Mouse (Mus musculus) brown adipose tissue, adult 24 weeks (tissue): ENCODE measurements around the gene Zfp451. TPM values are rescaled to one million over a fixed set of nuclear protein-coding genes. Genes with fewer than 3 reads are reported as not detected.
"Not testable (repeated sequence)": the region's sequence is repeated elsewhere in the genome, so short reads cannot be mapped to it uniquely, and the experiment has no call there.

Experiments
- H3K27ac ChIP-seq: fragments of 200-500 bp; replicated peaks from 2 replicates; pipeline ENCODE4 v1.5.1; 2012; ENCODE audit warnings: low read depth, mild to moderate bottlenecking, low read length
- H3K4me1 ChIP-seq: fragments of 200-500 bp; 2 replicates; pipeline ENCODE4 v1.6.1; 2012; ENCODE audit warnings: low read length, mixed read lengths; ENCODE audit not compliant: control insufficient read depth, insufficient read depth, insufficient read length
- H3K4me3 ChIP-seq: fragments of 200-500 bp; 2 replicates; pipeline ENCODE4 v1.5.1; 2012; ENCODE audit warnings: low read depth, mild to moderate bottlenecking, low read length, moderate library complexity; ENCODE audit not compliant: insufficient read depth
- polyA plus RNA-seq: library from polyadenylated mRNA; stranded (reverse); fragments of >200 nt; gene quantifications from 2 replicates; pipeline ENCODE4 v1.2.4, GENCODE M21; 2012; ENCODE audit not compliant: missing spikeins, insufficient read depth, insufficient read length

The Zfp451 gene
- polyA plus RNA-seq, 1 experiment: 10.5 TPM

GRCm38 (mm10) chr1:33745901-33746300, 68.5 kb downstream of the Zfp451 start:
- no peaks in the 10 kb centered on the region for H3K4me1 ChIP-seq
- no peak overlapping the region for H3K27ac ChIP-seq
- H3K4me3 ChIP-seq: no peak overlapping the region

- not testable (repeated sequence) for H3K27ac ChIP-seq, H3K4me1 ChIP-seq, H3K4me3 ChIP-seq
Observed at GRCm38 (mm10) chr1:33744815-33745214, 69.6 kb downstream of the Zfp451 start.

DNA sequence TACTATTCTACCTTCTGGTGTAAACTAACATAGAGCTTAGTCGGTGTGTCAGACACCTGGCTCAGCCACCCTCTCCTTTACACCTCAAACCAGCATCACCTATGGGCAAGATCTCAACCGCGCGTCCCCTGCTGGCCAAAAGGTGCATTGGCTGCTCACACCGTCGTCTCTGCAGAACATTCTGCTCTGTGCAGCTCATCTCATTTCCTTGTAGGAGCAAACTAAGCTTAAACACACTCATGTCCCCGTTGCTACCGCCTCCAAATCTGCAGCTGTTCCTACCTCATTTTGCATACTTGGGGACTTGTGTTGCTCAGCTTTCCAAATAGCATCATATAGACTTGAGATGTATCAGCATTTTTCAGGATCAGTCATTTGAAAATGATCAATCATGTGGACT, 71.5 kb downstream of the Zfp451 start:
- no peak overlapping the region for H3K27ac ChIP-seq
- H3K4me3 ChIP-seq: no peak overlapping the region
- H3K4me1 ChIP-seq: no peaks in the 10 kb centered on the region

GRCm38 (mm10) chr1:33739302-33739701, 75.1 kb downstream of the Zfp451 start:
- no peak overlapping the region for H3K27ac ChIP-seq
- H3K4me1 ChIP-seq: no peaks in the 10 kb centered on the region
- no peak overlapping the region for H3K4me3 ChIP-seq

DNA sequence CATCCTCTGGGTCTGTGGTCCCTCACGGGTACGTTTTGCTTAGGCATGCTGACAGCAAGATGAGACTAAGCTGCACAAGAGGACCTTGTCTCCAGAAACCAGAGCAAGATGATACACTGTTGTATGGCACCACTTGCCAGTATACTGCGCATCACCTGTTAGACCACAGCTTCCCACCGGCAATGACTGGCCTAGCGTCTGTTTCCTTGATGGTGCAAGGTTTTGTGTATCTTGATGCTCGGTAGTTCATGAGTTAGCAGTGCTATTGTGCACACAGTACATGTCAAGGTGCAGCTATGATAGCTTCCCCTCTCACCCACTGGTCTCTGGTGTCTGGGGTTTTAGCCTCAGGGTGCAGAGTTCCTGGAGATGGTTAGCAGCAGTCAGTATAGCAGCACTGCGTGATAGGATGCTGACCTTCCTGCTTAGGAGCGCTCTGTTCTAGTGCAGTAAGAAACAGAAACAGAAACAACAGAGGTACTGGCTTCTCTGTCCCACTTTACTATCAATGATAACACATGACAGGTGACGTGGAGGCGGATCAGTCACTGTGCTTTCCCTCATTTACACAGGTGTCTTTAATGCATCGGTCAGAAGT, 75.6 kb downstream of the Zfp451 start:
- Histone ChIP-seq H3K4me3 (no peak overlapping the region), H3K27ac (no peak overlapping the region), H3K4me1 (no peaks in the 10 kb centered on the region)

- Histone ChIP-seq H3K27ac (no peak overlapping the region), H3K4me1 (no peaks in the 10 kb centered on the region), H3K4me3 (no peak overlapping the region)
Observed at GRCm38 (mm10) chr1:33738281-33738680, 76.1 kb downstream of the Zfp451 start.

DNA sequence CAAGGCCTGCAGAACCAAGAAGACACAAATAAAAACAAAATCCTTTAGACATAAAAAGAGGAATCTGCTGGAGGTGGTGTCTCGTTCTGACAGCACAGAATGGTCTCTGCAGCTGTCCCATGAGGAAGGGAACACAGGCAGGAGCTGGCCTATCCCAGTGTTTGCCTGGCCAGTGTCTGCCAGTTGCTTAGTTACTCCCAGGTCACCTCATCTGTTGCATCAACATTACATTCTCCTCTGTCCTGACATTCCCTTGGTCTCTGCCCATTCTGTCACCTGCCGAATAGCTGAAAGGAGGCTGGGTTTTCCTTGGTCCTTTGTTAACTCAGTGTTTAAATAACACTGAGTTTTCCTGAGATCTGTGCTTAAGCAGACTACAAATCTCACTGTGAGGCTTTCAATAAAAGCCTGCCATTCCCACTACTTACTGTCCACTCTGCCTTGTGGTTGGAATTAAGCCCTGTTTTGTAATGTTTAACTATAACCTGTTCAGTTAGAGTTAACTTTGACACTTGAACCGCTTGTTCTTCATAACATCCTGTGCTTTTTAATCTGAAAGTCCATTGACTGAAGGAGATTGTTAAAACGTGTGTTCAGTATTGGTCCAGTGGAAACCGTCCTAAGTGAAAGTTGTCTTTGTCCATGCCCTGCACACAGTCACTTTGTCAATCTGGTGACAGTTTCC, 80.3 kb downstream of the Zfp451 start:
- Histone ChIP-seq H3K4me1 (no peaks in the 10 kb centered on the region), H3K27ac (no peak overlapping the region), H3K4me3 (no peak overlapping the region)

GRCm38 (mm10) chr1:33733044-33733443, 81.4 kb downstream of the Zfp451 start:
- H3K4me3 ChIP-seq: no peak overlapping the region
- H3K4me1 ChIP-seq: no peaks in the 10 kb centered on the region
- no peak overlapping the region for H3K27ac ChIP-seq

- Histone ChIP-seq H3K4me1 (peaks cover 5% of the 10 kb centered on the region; the same call in 1 of the 2 replicates), H3K27ac (no peak overlapping the region), H3K4me3 (no peak overlapping the region)
Observed at GRCm38 (mm10) chr1:33725086-33725485, 89.3 kb downstream of the Zfp451 start.

DNA sequence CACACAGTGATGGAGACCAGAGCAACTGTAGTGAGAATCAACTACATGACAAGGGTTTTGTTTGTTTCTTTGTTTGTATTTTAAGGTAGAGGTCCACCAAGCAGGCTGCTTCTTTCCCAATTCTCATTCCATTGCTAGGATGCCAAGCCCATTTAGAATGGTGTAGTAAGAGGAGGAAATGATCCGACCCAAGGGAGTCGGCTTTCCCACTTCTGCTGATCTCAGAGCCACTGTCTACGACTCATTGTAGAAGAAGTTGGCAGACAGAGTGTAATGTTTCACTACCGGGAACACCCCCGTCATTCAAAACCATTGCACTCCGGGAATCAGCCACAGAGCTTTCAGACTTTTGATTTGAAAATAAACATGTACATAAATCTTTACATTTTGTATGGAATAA, 89.9 kb downstream of the Zfp451 start:
- Histone ChIP-seq H3K27ac (no peak overlapping the region), H3K4me3 (no peak overlapping the region), H3K4me1 (peaks cover 5% of the 10 kb centered on the region; the same call in 1 of the 2 replicates)

DNA sequence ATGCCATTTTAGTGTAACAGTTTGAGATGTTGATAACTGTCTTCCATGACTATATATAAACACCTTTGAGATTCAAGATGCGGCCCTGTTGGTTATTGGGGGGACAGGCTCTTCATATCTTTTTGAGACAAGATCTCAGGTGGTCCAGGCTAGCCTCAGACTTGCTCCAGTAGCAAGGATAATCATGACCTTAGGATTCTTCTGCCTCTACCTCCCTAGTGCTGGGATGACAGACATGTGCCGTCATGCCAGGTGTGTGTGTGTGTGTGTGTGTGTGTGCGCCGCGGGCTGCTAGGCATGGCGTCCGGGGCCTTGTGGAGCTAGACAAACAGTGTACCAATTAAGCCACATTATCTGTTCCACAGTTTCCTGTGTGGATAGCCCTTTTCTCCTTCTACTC, 93.4 kb downstream of the Zfp451 start:
- Histone ChIP-seq H3K4me3 (peak overlapping the region; percentile 27), H3K27ac (no peak overlapping the region), H3K4me1 (peaks cover 5% of the 10 kb centered on the region; the same call in 1 of the 2 replicates)

DNA sequence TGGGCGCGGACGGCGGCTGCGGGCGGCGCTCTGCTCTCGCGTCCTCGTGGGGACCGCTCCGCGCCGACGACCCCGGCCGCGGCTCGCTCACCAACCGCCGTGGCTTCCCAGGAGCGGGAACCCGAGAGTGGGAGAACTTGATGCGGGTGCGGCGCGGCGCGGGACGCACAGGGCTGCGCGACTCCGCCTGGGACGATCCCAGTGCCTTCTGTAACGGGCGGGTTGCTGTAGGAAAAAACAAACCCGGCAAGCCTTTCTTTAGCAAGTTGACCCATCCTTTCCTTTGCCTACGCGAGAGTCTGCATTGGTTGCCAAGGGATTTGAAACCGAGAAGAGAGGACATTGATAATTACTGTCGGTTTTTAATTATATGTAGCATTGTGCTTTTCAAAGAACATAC, 94.2 kb downstream of the Zfp451 start:
- H3K4me3 ChIP-seq: peak overlapping the region; percentile 90
- H3K4me1 ChIP-seq: peaks cover 5% of the 10 kb centered on the region; the same call in 1 of the 2 replicates
- no peak overlapping the region for H3K27ac ChIP-seq

GRCm38 (mm10) chr1:33719733-33720225, 94.6 kb downstream of the Zfp451 start, which contains the start of gene Rab23:
TSS of gene Rab23 (plus strand) at chr1:33719887.
- no peak within 1 kb of the TSS for H3K27ac ChIP-seq
- peaks cover 5% of the 10 kb centered on the region; the same call in 1 of the 2 replicates for H3K4me1 ChIP-seq
- H3K4me3 ChIP-seq: peak within 1 kb of the TSS; percentile 90

GRCm38 (mm10) chr1:33717636-33718035, 96.8 kb downstream of the Zfp451 start:
- no peak overlapping the region for H3K27ac ChIP-seq
- no peak overlapping the region for H3K4me3 ChIP-seq
- peaks cover 5% of the 10 kb centered on the region; the same call in 1 of the 2 replicates for H3K4me1 ChIP-seq

DNA sequence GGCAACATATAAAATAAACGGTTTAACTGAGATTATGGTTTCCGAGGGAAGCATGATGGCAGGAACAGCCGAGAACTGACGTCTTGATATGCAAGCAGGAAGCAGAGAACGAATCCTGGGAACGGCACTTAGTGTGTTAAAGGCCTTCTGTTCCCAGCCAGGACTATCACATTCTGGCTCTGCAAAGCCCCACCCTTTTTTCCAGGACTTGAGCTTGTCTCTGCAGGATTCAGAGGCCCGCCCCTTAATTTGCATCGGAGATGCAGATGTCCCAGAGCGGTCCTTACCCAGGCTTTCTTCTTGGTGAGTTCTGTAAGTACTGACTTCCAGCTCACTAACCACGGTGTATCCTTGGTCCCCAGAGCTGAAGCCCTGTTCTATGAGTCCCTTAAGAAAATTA, 99.6 kb downstream of the Zfp451 start:
- no peak overlapping the region for H3K27ac ChIP-seq
- H3K4me1 ChIP-seq: no peaks in the 10 kb centered on the region
- no peak overlapping the region for H3K4me3 ChIP-seq

GRCm38 (mm10) chr1:33712026-33712425, 102.4 kb downstream of the Zfp451 start:
- no peak overlapping the region for H3K27ac ChIP-seq
- no peak overlapping the region for H3K4me3 ChIP-seq
- no peaks in the 10 kb centered on the region for H3K4me1 ChIP-seq
